Mouse (Mus musculus): ENCODE data around the gene Prmt2. TPM values are rescaled to one million over a fixed set of nuclear protein-coding genes. Genes with fewer than 3 reads are reported as not detected.

The Prmt2 gene
- polyA plus RNA-seq, 1 experiment from 2014 or later: 113 TPM

GRCm38 (mm10) chr10:76245106-76245505, 7.4 kb upstream of the Prmt2 start:
- Histone ChIP-seq H3K27me3 (ENCODE audit: control insufficient read depth, insufficient read depth, low read length) (no peaks in the 10 kb centered on the region), H3K4me3 (ENCODE audit: low read depth, low read length) (no peak overlapping the region), H3K4me1 (replicated peaks; ENCODE audit: control insufficient read depth, insufficient read depth, low read length) (no peaks in the 10 kb centered on the region), H3K9me3 (ENCODE audit: control insufficient read depth, low read length) (no peaks in the 10 kb centered on the region), H3K36me3 (ENCODE audit: control insufficient read depth, insufficient read depth, low read length) (no peaks in the 10 kb centered on the region), H3K27ac (ENCODE audit: low read depth, low read length) (no peak overlapping the region), H3K9ac (ENCODE audit: low read depth, low read length) (no peak overlapping the region), H3K4me2 (replicated peaks; ENCODE audit: low read depth, low read length) (no peak overlapping the region)
- DNase-seq (ENCODE audit: low spot score) (no peak), ATAC-seq (ENCODE audit: low FRiP score) (no peak)
- WGBS: 85% methylated on average over 2 of the region's 2 CpGs

DNA sequence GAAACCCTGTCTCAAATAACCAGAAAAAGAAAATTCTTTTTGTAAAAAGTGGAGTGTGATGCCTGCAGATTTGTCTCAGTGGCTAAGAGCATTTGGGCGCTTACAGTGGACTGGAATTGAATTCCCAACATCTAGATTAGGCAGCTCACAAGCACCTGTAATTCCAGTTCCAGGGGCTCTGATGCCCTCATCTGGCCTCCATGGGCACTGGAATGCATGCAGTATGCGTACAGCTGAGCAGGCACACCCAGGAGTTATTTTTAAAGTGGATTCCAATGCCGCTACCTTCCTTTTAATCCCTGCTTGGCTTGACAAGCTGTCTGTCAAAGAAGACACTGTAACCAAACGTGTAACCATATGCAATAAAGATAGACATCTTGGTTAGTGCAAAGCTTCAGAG, 1.7 kb upstream of the Prmt2 start:
- WGBS: 71% methylated on average over 4 of the region's 4 CpGs
- ATAC-seq (ENCODE audit: low FRiP score) (no peak), DNase-seq (ENCODE audit: low spot score) (no peak)
- Histone ChIP-seq H3K4me2 (replicated peaks; ENCODE audit: low read depth, low read length) (no peak overlapping the region), H3K9ac (ENCODE audit: low read depth, low read length) (no peak overlapping the region), H3K4me1 (replicated peaks; ENCODE audit: control insufficient read depth, insufficient read depth, low read length) (no peaks in the 10 kb centered on the region), H3K4me3 (ENCODE audit: low read depth, low read length) (no peak overlapping the region), H3K27me3 (ENCODE audit: control insufficient read depth, insufficient read depth, low read length) (no peaks in the 10 kb centered on the region), H3K27ac (ENCODE audit: low read depth, low read length) (no peak overlapping the region), H3K9me3 (ENCODE audit: control insufficient read depth, low read length) (no peaks in the 10 kb centered on the region), H3K36me3 (ENCODE audit: control insufficient read depth, insufficient read depth, low read length) (no peaks in the 10 kb centered on the region)

DNA sequence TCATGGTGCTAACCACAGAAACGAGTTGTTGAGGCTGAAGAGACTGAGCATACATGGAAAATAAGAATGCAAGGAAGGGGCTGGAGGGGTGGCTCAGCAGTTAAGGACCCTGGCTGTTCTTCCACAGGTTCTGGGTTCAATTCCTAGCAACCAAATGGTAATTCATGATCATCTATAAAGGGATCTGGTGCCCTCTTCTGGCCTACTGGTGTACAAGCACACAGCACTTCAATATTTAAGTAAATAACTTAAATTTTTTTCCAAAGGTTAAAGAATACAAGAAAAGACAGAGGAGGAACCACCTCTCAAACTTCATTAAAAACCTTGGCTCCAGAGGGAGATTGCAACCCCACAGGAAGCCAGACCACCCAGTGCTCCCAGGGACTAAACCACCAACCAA, 8.0 kb downstream of the Prmt2 start:
- H3K9ac ChIP-seq (ENCODE audit: low read depth, low read length): no peak overlapping the region
- H3K4me2 ChIP-seq (replicated peaks; ENCODE audit: low read depth, low read length): no peak overlapping the region
- no peak overlapping the region for H3K4me3 ChIP-seq (ENCODE audit: low read depth, low read length)
- no peaks in the 10 kb centered on the region for H3K4me1 ChIP-seq (replicated peaks; ENCODE audit: control insufficient read depth, insufficient read depth, low read length)
- H3K9me3 ChIP-seq (ENCODE audit: control insufficient read depth, low read length): no peaks in the 10 kb centered on the region
- H3K27me3 ChIP-seq (ENCODE audit: control insufficient read depth, insufficient read depth, low read length): no peaks in the 10 kb centered on the region
- no peaks in the 10 kb centered on the region for H3K36me3 ChIP-seq (ENCODE audit: control insufficient read depth, insufficient read depth, low read length)
- ATAC-seq (ENCODE audit: low FRiP score): no peak
- no peak overlapping the region for H3K27ac ChIP-seq (ENCODE audit: low read depth, low read length)
- 65% methylated on average over 1 of the region's 1 CpGs for WGBS
- no peak for DNase-seq (ENCODE audit: low spot score)

GRCm38 (mm10) chr10:76225944-76226343, 11.7 kb downstream of the Prmt2 start:
- no peak overlapping the region for H3K9ac ChIP-seq (ENCODE audit: low read depth, low read length)
- DNase-seq (ENCODE audit: low spot score) (no peak), ATAC-seq (ENCODE audit: low FRiP score) (no peak)
- no peaks in the 10 kb centered on the region for H3K4me1 ChIP-seq (replicated peaks; ENCODE audit: control insufficient read depth, insufficient read depth, low read length)
- H3K4me2 ChIP-seq (replicated peaks; ENCODE audit: low read depth, low read length): no peak overlapping the region
- no peak overlapping the region for H3K27ac ChIP-seq (ENCODE audit: low read depth, low read length)
- no peaks in the 10 kb centered on the region for H3K9me3 ChIP-seq (ENCODE audit: control insufficient read depth, low read length)
- 91% methylated on average over 11 of the region's 11 CpGs for WGBS
- no peak overlapping the region for H3K4me3 ChIP-seq (ENCODE audit: low read depth, low read length)
- H3K27me3 ChIP-seq (ENCODE audit: control insufficient read depth, insufficient read depth, low read length): no peaks in the 10 kb centered on the region
- H3K36me3 ChIP-seq (ENCODE audit: control insufficient read depth, insufficient read depth, low read length): no peaks in the 10 kb centered on the region

DNA sequence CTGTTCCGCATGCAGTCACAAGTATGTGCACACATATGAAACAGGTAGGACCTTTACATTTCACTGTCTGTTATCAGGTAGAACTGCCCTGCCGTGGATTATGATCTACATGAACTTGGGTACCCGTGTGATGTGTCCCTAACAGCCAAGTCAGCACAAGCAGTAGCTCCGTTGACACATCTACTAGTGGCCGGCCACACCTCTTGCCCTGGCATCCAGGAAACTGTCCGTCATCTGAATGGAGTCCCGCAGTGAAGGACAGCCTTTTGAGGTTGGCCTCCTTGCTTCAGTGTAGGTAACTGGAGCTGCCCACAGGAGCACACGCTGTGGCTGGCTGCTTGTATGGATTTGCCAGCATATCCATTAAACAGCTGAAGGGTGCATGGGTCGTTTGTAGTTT, 19.4 kb downstream of the Prmt2 start:
- no peaks in the 10 kb centered on the region for H3K4me1 ChIP-seq (replicated peaks; ENCODE audit: control insufficient read depth, insufficient read depth, low read length)
- WGBS: 82% methylated on average over 9 of the region's 9 CpGs
- no peak overlapping the region for H3K4me2 ChIP-seq (replicated peaks; ENCODE audit: low read depth, low read length)
- no peak overlapping the region for H3K4me3 ChIP-seq (ENCODE audit: low read depth, low read length)
- no peaks in the 10 kb centered on the region for H3K27me3 ChIP-seq (ENCODE audit: control insufficient read depth, insufficient read depth, low read length)
- DNase-seq (ENCODE audit: low spot score) (no peak), ATAC-seq (ENCODE audit: low FRiP score) (no peak)
- peaks cover 3% of the 10 kb centered on the region; the same call in 1 of the 2 replicates for H3K9me3 ChIP-seq (ENCODE audit: control insufficient read depth, low read length)
- peaks cover 16% of the 10 kb centered on the region; the same call in 1 of the 2 replicates for H3K36me3 ChIP-seq (ENCODE audit: control insufficient read depth, insufficient read depth, low read length)
- H3K9ac ChIP-seq (ENCODE audit: low read depth, low read length): no peak overlapping the region
- H3K27ac ChIP-seq (ENCODE audit: low read depth, low read length): no peak overlapping the region

DNA sequence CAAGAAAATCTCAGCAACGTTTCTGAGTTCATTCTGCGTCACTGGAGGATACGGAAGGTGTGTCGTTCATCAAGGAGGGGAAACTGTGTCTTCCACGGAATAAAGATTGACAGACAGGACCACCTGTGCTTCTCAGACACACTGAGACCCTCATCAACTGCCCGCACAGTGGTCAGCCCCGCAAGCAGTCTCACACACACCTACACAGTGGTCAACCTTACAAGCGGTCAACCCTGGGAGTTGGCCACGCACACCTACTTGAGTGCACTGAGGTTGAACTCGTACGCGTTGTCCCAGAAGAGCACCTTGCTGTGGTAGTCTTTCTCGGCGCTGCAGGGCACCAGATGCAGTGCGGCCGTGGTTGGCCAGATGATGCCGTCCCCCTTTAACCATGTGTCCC, 20.6 kb downstream of the Prmt2 start:
- H3K4me2 ChIP-seq (replicated peaks; ENCODE audit: low read depth, low read length): no peak overlapping the region
- DNase-seq (ENCODE audit: low spot score): no peak
- 97% methylated on average over 17 of the region's 17 CpGs for WGBS

DNA sequence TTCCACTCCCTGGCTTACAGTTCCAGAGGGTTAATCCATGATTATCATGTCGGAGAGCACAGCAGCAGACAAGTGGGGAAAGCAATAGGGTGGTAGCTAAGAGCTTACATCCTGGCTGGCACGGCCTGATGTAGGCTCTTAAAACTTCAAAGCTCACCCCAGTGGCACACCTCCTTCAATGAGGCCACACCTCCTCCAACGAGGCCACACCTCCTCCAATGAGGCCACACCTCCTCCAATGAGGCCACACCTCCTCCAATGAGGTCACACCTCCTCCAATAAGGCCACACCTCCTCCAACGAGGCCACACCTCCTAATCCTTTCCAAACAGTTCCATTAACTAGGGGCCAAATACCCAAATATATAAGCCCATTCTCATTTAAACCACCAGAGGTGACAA, 23.5 kb downstream of the Prmt2 start:
- Histone ChIP-seq H3K4me1 (replicated peaks; ENCODE audit: control insufficient read depth, insufficient read depth, low read length) (no peaks in the 10 kb centered on the region), H3K4me3 (ENCODE audit: low read depth, low read length) (no peak overlapping the region), H3K9me3 (ENCODE audit: control insufficient read depth, low read length) (peaks cover 3% of the 10 kb centered on the region; the same call in 1 of the 2 replicates), H3K4me2 (replicated peaks; ENCODE audit: low read depth, low read length) (no peak overlapping the region), H3K36me3 (ENCODE audit: control insufficient read depth, insufficient read depth, low read length) (peaks cover 16% of the 10 kb centered on the region; the same call in 1 of the 2 replicates), H3K27me3 (ENCODE audit: control insufficient read depth, insufficient read depth, low read length) (no peaks in the 10 kb centered on the region), H3K9ac (ENCODE audit: low read depth, low read length) (no peak overlapping the region), H3K27ac (ENCODE audit: low read depth, low read length) (no peak overlapping the region)
- DNase-seq (ENCODE audit: low spot score) (no peak), ATAC-seq (ENCODE audit: low FRiP score) (no peak)
- 89% methylated on average over 4 of the region's 4 CpGs for WGBS

More for the DNA sequence above, 20.6 kb downstream of the Prmt2 start:
- Histone ChIP-seq H3K27me3 (ENCODE audit: control insufficient read depth, insufficient read depth, low read length) (no peaks in the 10 kb centered on the region), H3K4me1 (replicated peaks; ENCODE audit: control insufficient read depth, insufficient read depth, low read length) (no peaks in the 10 kb centered on the region), H3K9ac (ENCODE audit: low read depth, low read length) (no peak overlapping the region), H3K36me3 (ENCODE audit: control insufficient read depth, insufficient read depth, low read length) (peaks cover 16% of the 10 kb centered on the region; the same call in 1 of the 2 replicates), H3K9me3 (ENCODE audit: control insufficient read depth, low read length) (peaks cover 3% of the 10 kb centered on the region; the same call in 1 of the 2 replicates), H3K4me3 (ENCODE audit: low read depth, low read length) (no peak overlapping the region), H3K27ac (ENCODE audit: low read depth, low read length) (no peak overlapping the region)
- ATAC-seq (ENCODE audit: low FRiP score): no peak

DNA sequence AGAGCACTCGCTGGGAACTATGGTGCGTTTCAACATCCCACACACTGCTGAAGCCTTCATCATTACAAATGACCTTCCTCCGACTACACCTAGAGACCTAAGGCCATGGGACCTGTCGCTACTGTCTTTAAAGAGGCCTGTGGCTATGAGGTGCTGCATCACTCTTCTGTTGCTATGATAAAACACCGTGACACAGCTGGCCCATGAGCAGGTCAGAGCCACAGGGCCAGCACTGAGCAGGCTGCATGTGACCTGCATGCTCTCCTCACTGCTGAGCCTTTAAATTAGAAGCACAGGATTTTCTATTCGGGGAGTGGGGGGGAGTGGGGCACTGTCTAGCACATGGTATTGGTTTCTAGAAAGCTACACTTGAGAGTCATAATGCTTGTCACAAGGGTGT, 25.5 kb downstream of the Prmt2 start:
- WGBS: 92% methylated on average over 6 of the region's 6 CpGs
- Histone ChIP-seq H3K9me3 (ENCODE audit: control insufficient read depth, low read length) (peaks cover 3% of the 10 kb centered on the region; the same call in 1 of the 2 replicates), H3K27me3 (ENCODE audit: control insufficient read depth, insufficient read depth, low read length) (no peaks in the 10 kb centered on the region), H3K4me3 (ENCODE audit: low read depth, low read length) (no peak overlapping the region), H3K9ac (ENCODE audit: low read depth, low read length) (no peak overlapping the region), H3K27ac (ENCODE audit: low read depth, low read length) (no peak overlapping the region), H3K36me3 (ENCODE audit: control insufficient read depth, insufficient read depth, low read length) (peaks cover 20% of the 10 kb centered on the region; the same call in 1 of the 2 replicates), H3K4me2 (replicated peaks; ENCODE audit: low read depth, low read length) (no peak overlapping the region), H3K4me1 (replicated peaks; ENCODE audit: control insufficient read depth, insufficient read depth, low read length) (no peaks in the 10 kb centered on the region)
- DNase-seq (ENCODE audit: low spot score) (no peak), ATAC-seq (ENCODE audit: low FRiP score) (no peak)

DNA sequence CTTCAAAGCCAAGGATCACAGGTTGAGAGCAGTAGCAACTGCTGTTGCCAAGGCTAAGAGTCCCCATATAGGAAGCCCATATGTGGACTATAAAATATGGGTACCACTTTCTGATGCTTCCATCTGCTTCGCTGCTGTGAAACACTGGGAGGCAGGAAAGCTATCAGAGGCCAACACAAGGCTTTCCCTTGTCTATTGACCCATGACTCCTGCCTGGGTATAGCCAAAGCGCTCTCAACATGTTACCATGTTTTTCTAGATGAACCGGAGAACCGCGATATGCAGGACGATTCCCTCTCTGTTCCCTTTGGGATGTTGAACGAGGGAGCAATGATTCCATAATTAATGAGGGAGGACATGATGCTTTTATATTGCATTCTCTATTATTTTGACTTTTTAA, 26.9 kb downstream of the Prmt2 start:
- no peak overlapping the region for H3K4me3 ChIP-seq (ENCODE audit: low read depth, low read length)
- no peak overlapping the region for H3K9ac ChIP-seq (ENCODE audit: low read depth, low read length)
- no peak overlapping the region for H3K27ac ChIP-seq (ENCODE audit: low read depth, low read length)
- DNase-seq (ENCODE audit: low spot score) (no peak), ATAC-seq (ENCODE audit: low FRiP score) (no peak)
- no peaks in the 10 kb centered on the region for H3K4me1 ChIP-seq (replicated peaks; ENCODE audit: control insufficient read depth, insufficient read depth, low read length)
- peaks cover 3% of the 10 kb centered on the region; the same call in 1 of the 2 replicates for H3K9me3 ChIP-seq (ENCODE audit: control insufficient read depth, low read length)
- no peak overlapping the region for H3K4me2 ChIP-seq (replicated peaks; ENCODE audit: low read depth, low read length)
- no peaks in the 10 kb centered on the region for H3K27me3 ChIP-seq (ENCODE audit: control insufficient read depth, insufficient read depth, low read length)
- 97% methylated on average over 7 of the region's 7 CpGs for WGBS
- peaks cover 17% of the 10 kb centered on the region; the same call in 1 of the 2 replicates for H3K36me3 ChIP-seq (ENCODE audit: control insufficient read depth, insufficient read depth, low read length)

Measured in hindbrain, embryonic 11.5 days (tissue).